Mouse (Mus musculus): Measurements from ENCODE around the gene Scarf1. TPM values are rescaled to one million over a fixed set of nuclear protein-coding genes. Genes with fewer than 3 reads are reported as not detected.

The Scarf1 gene
- polyA plus RNA-seq, 1 experiment from 2014 or later: 5.4 TPM

DNA sequence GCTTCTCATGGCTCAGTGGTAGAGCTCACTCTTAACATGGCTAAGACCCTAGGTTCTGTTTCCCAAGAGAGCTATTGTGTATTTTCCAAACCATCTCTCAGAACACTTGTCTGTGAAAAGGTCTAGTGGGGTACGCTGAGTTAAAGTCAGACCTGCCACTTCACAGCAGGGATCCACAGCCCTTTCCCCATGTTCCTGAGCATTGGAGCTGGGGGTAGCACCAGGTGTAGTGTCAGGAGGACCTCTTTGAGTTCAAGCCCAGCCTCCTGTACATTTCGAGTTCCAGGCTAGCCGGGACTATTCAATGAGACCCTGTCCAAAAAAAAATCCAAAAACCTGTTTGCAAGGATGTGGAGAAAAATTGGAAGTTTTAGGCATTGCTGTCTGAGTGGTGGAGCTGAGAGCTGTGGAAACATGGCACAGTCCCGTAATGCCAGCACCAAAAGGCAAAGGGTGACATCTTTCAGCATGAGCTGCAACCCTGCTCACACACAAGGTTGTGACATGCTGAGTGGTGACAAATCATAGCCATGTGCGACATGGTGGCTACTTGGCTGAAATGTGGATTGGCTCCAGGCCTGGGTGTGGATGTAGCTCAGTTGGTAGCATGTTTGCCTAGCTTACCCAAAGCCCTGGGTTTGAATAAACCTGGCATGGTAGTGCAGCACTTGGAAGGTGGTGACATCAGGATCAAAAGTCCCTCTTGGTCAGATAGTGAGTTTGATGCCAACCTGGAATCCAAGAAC is 61.2 kb downstream of the Scarf1 start:
- WGBS: 88% methylated on average over 5 of the region's 5 CpGs

DNA sequence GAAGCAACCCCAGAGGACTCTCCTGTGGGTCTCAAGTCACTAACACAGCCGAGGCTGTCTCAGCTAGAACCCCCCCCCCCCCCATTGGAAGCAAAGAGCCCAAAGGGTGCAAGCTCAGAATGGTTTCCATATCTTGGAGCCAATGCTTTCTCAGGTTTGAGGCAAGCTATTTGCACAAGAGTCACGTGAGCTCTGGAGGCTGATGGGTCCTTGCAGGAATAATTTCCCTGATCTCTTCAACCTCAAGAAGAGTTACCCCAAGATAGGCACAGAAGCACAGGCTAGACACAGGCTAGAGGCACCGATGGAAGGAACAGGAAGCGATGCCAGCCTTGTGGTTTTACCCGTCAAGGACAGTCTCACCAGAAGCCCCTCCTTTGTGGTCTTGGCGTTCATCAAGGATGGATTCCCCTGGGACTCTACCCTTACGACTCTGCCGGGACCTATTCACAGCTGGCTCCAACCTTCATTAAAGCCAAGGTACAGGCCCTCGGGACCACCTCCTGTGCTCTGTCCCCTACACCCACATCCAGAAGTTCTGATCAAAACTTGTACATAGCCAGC is 62.3 kb downstream of the Scarf1 start:
- H3K36me3 ChIP-seq (replicated peaks): no peaks in the 10 kb centered on the region
- 81% methylated on average over 9 of the region's 9 CpGs for WGBS
- H3K27me3 ChIP-seq (ENCODE audit: poor library complexity, severe bottlenecking): peaks cover 13% of the 10 kb centered on the region; the same call in 1 of the 2 replicates
- H3K4me3 ChIP-seq: no peak overlapping the region
- no peak for DNase-seq (ENCODE audit: extremely low spot score, low spot score)
- peaks cover 23% of the 10 kb centered on the region for H3K4me1 ChIP-seq
- H3K27ac ChIP-seq: no peak overlapping the region
- H3K9me3 ChIP-seq: no peaks in the 10 kb centered on the region

More for the DNA sequence above, 61.2 kb downstream of the Scarf1 start:
- DNase-seq (ENCODE audit: extremely low spot score, low spot score): no peak
- Histone ChIP-seq H3K36me3 (replicated peaks) (0 out of 2 replicates have a peak, but pooled peaks cover under 1% of the 10 kb centered on the region), H3K4me1 (peaks cover 23% of the 10 kb centered on the region), H3K4me3 (no peak overlapping the region), H3K27me3 (ENCODE audit: poor library complexity, severe bottlenecking) (peaks cover 13% of the 10 kb centered on the region; the same call in 1 of the 2 replicates), H3K27ac (no peak overlapping the region), H3K9me3 (no peaks in the 10 kb centered on the region)

MicroRNAs encoded within 50 kb of the gene (microRNA counts, 519-probe panel; counts per million panel counts)
- 5,714 counts per million, percentile 89 among the panel's probes with 10 or more counts for microRNA mmu-miR-22

Small RNA genes lying within 50 kb of the gene (microRNA-seq; reads per million reads assigned to microRNA genes)
- gene Mir22 (2,167 reads per million, percentile 81 among the genes with 10 or more reads in this experiment), gene Mir3971 (not detected)

Other genes starting within 250 kb of the Scarf1 start
- gene Rpa1, start 165.2 kb upstream of the Scarf1 start, polyA plus RNA-seq (2016; fragmentation: Nextera tagmentation; extraction: Ambion mirVana): 194 and 213 TPM in 2 replicates
- 18.5 and 20.4 TPM in 2 replicates for gene Smyd4, start 165.1 kb upstream of the Scarf1 start, polyA plus RNA-seq (2016; fragmentation: Nextera tagmentation; extraction: Ambion mirVana)
- 105 and 108 TPM in 2 replicates for gene Serpinf1, start 90.8 kb upstream of the Scarf1 start, polyA plus RNA-seq (2016; fragmentation: Nextera tagmentation; extraction: Ambion mirVana)
- 0.06 TPM in 1 of 2 replicates, not detected in the other for gene Serpinf2, start 73.9 kb upstream of the Scarf1 start, polyA plus RNA-seq (2016; fragmentation: Nextera tagmentation; extraction: Ambion mirVana)
- 5.8 and 6.4 TPM in 2 replicates for gene Wdr81, start 58.8 kb upstream of the Scarf1 start, polyA plus RNA-seq (2016; fragmentation: Nextera tagmentation; extraction: Ambion mirVana)
- 8.5 and 9.7 TPM in 2 replicates for gene Tlcd2, start 51.8 kb upstream of the Scarf1 start, polyA plus RNA-seq (2016; fragmentation: Nextera tagmentation; extraction: Ambion mirVana)
- 77.5 and 78.7 TPM in 2 replicates for gene Prpf8, start 26.7 kb upstream of the Scarf1 start, polyA plus RNA-seq (2016; fragmentation: Nextera tagmentation; extraction: Ambion mirVana)
- gene Rilp, start 3.4 kb upstream of the Scarf1 start, polyA plus RNA-seq (2016; fragmentation: Nextera tagmentation; extraction: Ambion mirVana): 0.15 and 0.26 TPM in 2 replicates
- 5.5 and 6.1 TPM in 2 replicates for gene Slc43a2, start 18.2 kb downstream of the Scarf1 start, polyA plus RNA-seq (2016; fragmentation: Nextera tagmentation; extraction: Ambion mirVana)
- 59.2 and 61.9 TPM in 2 replicates for gene Pitpna, start 74.6 kb downstream of the Scarf1 start, polyA plus RNA-seq (2016; fragmentation: Nextera tagmentation; extraction: Ambion mirVana)
- gene Inpp5k, start 117.4 kb downstream of the Scarf1 start, polyA plus RNA-seq (2016; fragmentation: Nextera tagmentation; extraction: Ambion mirVana): 14.1 and 16.0 TPM in 2 replicates
- 16.6 and 17.6 TPM in 2 replicates for gene Myo1c, start 137.0 kb downstream of the Scarf1 start, polyA plus RNA-seq (2016; fragmentation: Nextera tagmentation; extraction: Ambion mirVana)
- 122 and 130 TPM in 2 replicates for gene Crk, start 165.7 kb downstream of the Scarf1 start, polyA plus RNA-seq (2016; fragmentation: Nextera tagmentation; extraction: Ambion mirVana)
- 1,332 and 1,366 TPM in 2 replicates for gene Ywhae, start 219.3 kb downstream of the Scarf1 start, polyA plus RNA-seq (2016; fragmentation: Nextera tagmentation; extraction: Ambion mirVana)